ENCODE assay signal across 9 mouse cellular contexts in the genomic region with DNA sequence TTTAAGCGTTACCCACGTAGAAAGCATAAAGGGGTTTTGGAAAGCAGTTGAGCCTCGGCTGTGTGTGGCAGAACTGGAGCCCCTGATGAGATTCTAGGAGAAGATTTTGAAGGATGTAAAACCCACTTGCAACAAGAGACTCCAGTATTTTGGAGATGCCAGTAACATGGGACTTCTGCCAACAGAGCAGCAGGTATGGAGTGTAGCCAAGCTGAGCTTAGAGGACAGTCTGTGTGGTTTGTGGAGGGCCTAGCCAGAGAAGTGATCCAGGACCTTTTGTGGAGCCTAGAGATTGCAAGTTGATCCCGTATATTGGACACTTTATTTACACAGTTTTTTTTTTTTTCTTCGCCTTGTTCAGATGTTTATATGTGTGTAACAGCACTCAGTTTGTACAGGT.
DNase-seq lines count a peak whose midpoint lies in the region.
"Had no signal": no experiment of that assay in that cellular context is flagged by ENCODE, and none has a peak within 500 bp of the region (broad histone marks: within the 10 kb centered on the region; RNA-seq: fewer than 3 reads in every experiment).

No protein-coding gene starts in this region.

- peak; percentile 8 to 19 for DNase-seq in layer of hippocampus, adult 18-20 months (ENCODE audit: low spot score in 2 of 2)
- no peak for DNase-seq in layer of hippocampus, postnatal 25 days (ENCODE audit: extremely low spot score in 1 of 2, low spot score in 1 of 2)
- peak; percentile 29 to 32 for DNase-seq in right cerebral cortex, postnatal 10 days (ENCODE audit: low spot score in 2 of 2)
- DNase-seq in right cerebral cortex, postnatal 4 days: no peak
- DNase-seq in cerebellum, adult 9-11 months: peak; percentile 93
- no peak for DNase-seq in embryo, embryonic 10.5 days (ENCODE audit: low spot score)
- DNase-seq in heart, adult 9 months (ENCODE audit: low spot score in 2 of 2): no peak
- DNase-seq: heart, adult 2 months; kidney, postnatal 10 days had no signal

Comparison
In these comparisons a context has a peak if more than half of its experiments do, and no peak if none do; other contexts are left out.
1. DNase-seq: peak in layer of hippocampus, adult 18-20 months (2 of 2), right cerebral cortex, postnatal 10 days (2 of 2) and cerebellum, adult 9-11 months (single experiment); none in layer of hippocampus, postnatal 25 days (0 of 2), right cerebral cortex, postnatal 4 days (single experiment), embryo, embryonic 10.5 days (single experiment) and heart, adult 9 months (0 of 2).